Mouse (Mus musculus): ENCODE measurements around the gene Ksr2. TPM values are rescaled to one million over a fixed set of nuclear protein-coding genes. Genes with fewer than 3 reads are reported as not detected.
"Not testable (repeated sequence)": the region's sequence is repeated elsewhere in the genome, so short reads cannot be mapped to it uniquely, and the experiment has no call there.

Ksr2 gene
- polyA plus RNA-seq, 1 experiment from 2014 or later = 2.1 TPM

- H3K27me3 ChIP-seq (ENCODE audit: insufficient read depth, poor library complexity, severe bottlenecking) = peaks cover 65% of the 10 kb centered on the region
- no peaks in the 10 kb centered on the region for H3K9me3 ChIP-seq
- H3K36me3 ChIP-seq = no peaks in the 10 kb centered on the region
- WGBS = 28% methylated on average over 19 of the region's 19 CpGs
- peak overlapping the region; percentile 92; the same call in 1 of the 2 replicates for H3K27ac ChIP-seq
- H3K4me1 ChIP-seq (replicated peaks) = peaks cover 23% of the 10 kb centered on the region
- peak overlapping the region; percentile 87 for H3K4me3 ChIP-seq
- DNase-seq (ENCODE audit: low spot score) = no peak
Observed at GRCm38 (mm10) chr5:117415011-117415912, 1.5 kb downstream of the Ksr2 start.

- WGBS = 71% methylated on average over 2 of the region's 2 CpGs
- DNase-seq (ENCODE audit: low spot score) = no peak
- H3K27ac ChIP-seq = no peak overlapping the region
- H3K4me3 ChIP-seq = no peak overlapping the region
- peaks cover 27% of the 10 kb centered on the region for H3K4me1 ChIP-seq (replicated peaks)
- no peaks in the 10 kb centered on the region for H3K36me3 ChIP-seq
- H3K9me3 ChIP-seq = no peaks in the 10 kb centered on the region
- H3K27me3 ChIP-seq (ENCODE audit: insufficient read depth, poor library complexity, severe bottlenecking) = peaks cover 46% of the 10 kb centered on the region
Observed at GRCm38 (mm10) chr5:117417442-117417841, 3.6 kb downstream of the Ksr2 start.

- H3K36me3 ChIP-seq; H3K27ac ChIP-seq; H3K27me3 ChIP-seq (ENCODE audit: insufficient read depth, poor library complexity, severe bottlenecking); H3K4me1 ChIP-seq (replicated peaks); DNase-seq (ENCODE audit: low spot score); H3K4me3 ChIP-seq; H3K9me3 ChIP-seq: not testable (repeated sequence)
- 94% methylated on average over 7 of the region's 7 CpGs for WGBS
Observed at GRCm38 (mm10) chr5:117433501-117433900, 19.7 kb downstream of the Ksr2 start.

GRCm38 (mm10) chr5:117440261-117440660, 26.5 kb downstream of the Ksr2 start:
- peaks cover 23% of the 10 kb centered on the region for H3K4me1 ChIP-seq (replicated peaks)
- WGBS = 92% methylated on average over 11 of the region's 11 CpGs
- H3K4me3 ChIP-seq = no peak overlapping the region
- H3K27ac ChIP-seq = peak overlapping the region; percentile 86
- H3K27me3 ChIP-seq (ENCODE audit: insufficient read depth, poor library complexity, severe bottlenecking) = no peaks in the 10 kb centered on the region
- no peak for DNase-seq (ENCODE audit: low spot score)
- H3K9me3 ChIP-seq = no peaks in the 10 kb centered on the region
- no peaks in the 10 kb centered on the region for H3K36me3 ChIP-seq

GRCm38 (mm10) chr5:117441242-117441842, 27.5 kb downstream of the Ksr2 start:
- Histone ChIP-seq H3K36me3 (no peaks in the 10 kb centered on the region), H3K4me3 (peak overlapping the region; percentile 23; the same call in 1 of the 2 replicates), H3K9me3 (no peaks in the 10 kb centered on the region), H3K27ac (peak overlapping the region; percentile 86), H3K27me3 (ENCODE audit: insufficient read depth, poor library complexity, severe bottlenecking) (no peaks in the 10 kb centered on the region), H3K4me1 (replicated peaks) (peaks cover 23% of the 10 kb centered on the region)
- WGBS = 40% methylated on average over 18 of the region's 18 CpGs
- peak; percentile 29 for DNase-seq (ENCODE audit: low spot score)

GRCm38 (mm10) chr5:117442157-117442765, 28.5 kb downstream of the Ksr2 start:
- no peaks in the 10 kb centered on the region for H3K36me3 ChIP-seq
- H3K27me3 ChIP-seq (ENCODE audit: insufficient read depth, poor library complexity, severe bottlenecking) = no peaks in the 10 kb centered on the region; the same call in 1 of the 2 replicates
- H3K27ac ChIP-seq = peak overlapping the region; percentile 86
- H3K4me1 ChIP-seq (replicated peaks) = peaks cover 23% of the 10 kb centered on the region
- peak overlapping the region; percentile 23; the same call in 1 of the 2 replicates for H3K4me3 ChIP-seq
- DNase-seq (ENCODE audit: low spot score) = no peak
- WGBS = 89% methylated on average over 12 of the region's 12 CpGs
- H3K9me3 ChIP-seq = no peaks in the 10 kb centered on the region

GRCm38 (mm10) chr5:117443141-117443540, 29.3 kb downstream of the Ksr2 start:
- H3K4me3 ChIP-seq = no peak overlapping the region
- H3K4me1 ChIP-seq (replicated peaks) = peaks cover 23% of the 10 kb centered on the region
- no peaks in the 10 kb centered on the region for H3K36me3 ChIP-seq
- DNase-seq (ENCODE audit: low spot score) = no peak
- no peak overlapping the region for H3K27ac ChIP-seq
- 93% methylated on average over 4 of the region's 4 CpGs for WGBS
- H3K27me3 ChIP-seq (ENCODE audit: insufficient read depth, poor library complexity, severe bottlenecking) = no peaks in the 10 kb centered on the region; the same call in 1 of the 2 replicates
- H3K9me3 ChIP-seq = no peaks in the 10 kb centered on the region

GRCm38 (mm10) chr5:117443902-117444301, 30.1 kb downstream of the Ksr2 start:
- Histone ChIP-seq H3K4me1 (replicated peaks) (peaks cover 23% of the 10 kb centered on the region), H3K36me3 (no peaks in the 10 kb centered on the region), H3K9me3 (no peaks in the 10 kb centered on the region), H3K27me3 (ENCODE audit: insufficient read depth, poor library complexity, severe bottlenecking) (no peaks in the 10 kb centered on the region; the same call in 1 of the 2 replicates), H3K27ac (no peak overlapping the region), H3K4me3 (no peak overlapping the region)
- 91% methylated on average over 6 of the region's 6 CpGs for WGBS
- DNase-seq (ENCODE audit: low spot score) = no peak

GRCm38 (mm10) chr5:117447698-117448097, 33.9 kb downstream of the Ksr2 start:
- no peaks in the 10 kb centered on the region for H3K36me3 ChIP-seq
- H3K9me3 ChIP-seq = no peaks in the 10 kb centered on the region
- no peak overlapping the region for H3K27ac ChIP-seq
- no peak for DNase-seq (ENCODE audit: low spot score)
- no peaks in the 10 kb centered on the region; the same call in 1 of the 2 replicates for H3K27me3 ChIP-seq (ENCODE audit: insufficient read depth, poor library complexity, severe bottlenecking)
- 49% methylated on average over 6 of the region's 6 CpGs for WGBS
- no peak overlapping the region for H3K4me3 ChIP-seq
- 0 out of 2 replicates have a peak, but pooled peaks cover 6% of the 10 kb centered on the region for H3K4me1 ChIP-seq (replicated peaks)

GRCm38 (mm10) chr5:117452013-117452412, 38.2 kb downstream of the Ksr2 start:
- no peak overlapping the region for H3K4me3 ChIP-seq
- 87% methylated on average over 2 of the region's 2 CpGs for WGBS
- no peaks in the 10 kb centered on the region for H3K36me3 ChIP-seq
- no peak for DNase-seq (ENCODE audit: low spot score)
- no peaks in the 10 kb centered on the region for H3K9me3 ChIP-seq
- H3K4me1 ChIP-seq (replicated peaks) = peaks cover 27% of the 10 kb centered on the region
- H3K27ac ChIP-seq = no peak overlapping the region
- H3K27me3 ChIP-seq (ENCODE audit: insufficient read depth, poor library complexity, severe bottlenecking) = no peaks in the 10 kb centered on the region; the same call in 1 of the 2 replicates

GRCm38 (mm10) chr5:117455546-117455945, 41.7 kb downstream of the Ksr2 start:
- H3K4me1 ChIP-seq (replicated peaks) = peaks cover 44% of the 10 kb centered on the region
- peak overlapping the region; percentile 35; the same call in 1 of the 2 replicates for H3K27ac ChIP-seq
- peak; percentile 61 for DNase-seq (ENCODE audit: low spot score)
- H3K36me3 ChIP-seq = no peaks in the 10 kb centered on the region
- H3K27me3 ChIP-seq (ENCODE audit: insufficient read depth, poor library complexity, severe bottlenecking) = no peaks in the 10 kb centered on the region
- H3K9me3 ChIP-seq = 0 out of 2 replicates have a peak, but pooled peaks cover under 1% of the 10 kb centered on the region
- no peak overlapping the region for H3K4me3 ChIP-seq
- WGBS = 31% methylated on average over 8 of the region's 8 CpGs

GRCm38 (mm10) chr5:117457121-117457520, 43.3 kb downstream of the Ksr2 start:
- no peak overlapping the region for H3K4me3 ChIP-seq
- peak overlapping the region; percentile 69 for H3K27ac ChIP-seq

More at GRCm38 (mm10) chr5:117457121-117457520, 43.3 kb downstream of the Ksr2 start:
- peak; percentile 49 for DNase-seq (ENCODE audit: low spot score)
- Histone ChIP-seq H3K9me3 (0 out of 2 replicates have a peak, but pooled peaks cover 8% of the 10 kb centered on the region), H3K27me3 (ENCODE audit: insufficient read depth, poor library complexity, severe bottlenecking) (no peaks in the 10 kb centered on the region), H3K36me3 (no peaks in the 10 kb centered on the region), H3K4me1 (replicated peaks) (peaks cover 44% of the 10 kb centered on the region)
- WGBS = 37% methylated on average over 9 of the region's 9 CpGs

Measured in hindbrain, embryonic 10.5 days (tissue).